Mouse (Mus musculus) naive thymus-derived CD4-positive, alpha-beta T cell, adult 2 months (primary cell): Measurements from ENCODE around the gene Abr.

Source experiments
- DNase-seq: peaks from one replicate; pipeline ENCODE4 v3.0.0-alpha.2; 2011; ENCODE audit warnings: low read depth

The Abr gene

GRCm38 (mm10) chr11:76406702-76407583 is 215.2 kb downstream of the Abr start, which contains the start of gene Timm22:
Gene Timm22, plus strand, starts transcription at chr11:76406952.
- DNase-seq: peak; percentile 100

GRCm38 (mm10) chr11:76405626-76406264 is 216.4 kb downstream of the Abr start:
- peak; percentile 79 for DNase-seq

GRCm38 (mm10) chr11:76405113-76405512 is 217.0 kb downstream of the Abr start:
- no peak for DNase-seq

GRCm38 (mm10) chr11:76401398-76401797 is 220.7 kb downstream of the Abr start:
- DNase-seq: no peak

- peak; percentile 60 for DNase-seq
Observed at GRCm38 (mm10) chr11:76399587-76400330, 222.4 kb downstream of the Abr start.

GRCm38 (mm10) chr11:76398798-76399586 is 223.1 kb downstream of the Abr start, which contains the start of gene Nxn:
Gene Nxn, minus strand, starts transcription at chr11:76399140.
- peak; percentile 93 for DNase-seq

- no peak for DNase-seq
Observed at GRCm38 (mm10) chr11:76398312-76398797, 223.8 kb downstream of the Abr start.

- DNase-seq: peak; percentile 55
Observed at GRCm38 (mm10) chr11:76397650-76398311, 224.3 kb downstream of the Abr start.

GRCm38 (mm10) chr11:76392996-76393395 is 229.1 kb downstream of the Abr start:
- no peak for DNase-seq

GRCm38 (mm10) chr11:76392532-76392931 is 229.6 kb downstream of the Abr start:
- DNase-seq: no peak

GRCm38 (mm10) chr11:76388711-76389110 is 233.4 kb downstream of the Abr start:
- no peak for DNase-seq

GRCm38 (mm10) chr11:76387097-76387496 is 235.0 kb downstream of the Abr start:
- no peak for DNase-seq

GRCm38 (mm10) chr11:76385746-76386145 is 236.4 kb downstream of the Abr start:
- DNase-seq: no peak

GRCm38 (mm10) chr11:76385017-76385416 is 237.1 kb downstream of the Abr start:
- no peak for DNase-seq

- DNase-seq: no peak
Observed at GRCm38 (mm10) chr11:76384307-76384706, 237.8 kb downstream of the Abr start.

- no peak for DNase-seq
Observed at GRCm38 (mm10) chr11:76382711-76383324, 239.3 kb downstream of the Abr start.

GRCm38 (mm10) chr11:76381201-76381885 is 240.8 kb downstream of the Abr start:
- DNase-seq: no peak

GRCm38 (mm10) chr11:76379921-76380544 is 242.1 kb downstream of the Abr start:
- DNase-seq: no peak

- no peak for DNase-seq
Observed at GRCm38 (mm10) chr11:76376425-76376824, 245.7 kb downstream of the Abr start.
